Mouse (Mus musculus) cerebellum, adult 2 months (tissue): ENCODE data around the gene Shank2.

ENCODE experiments used
- CTCF ChIP-seq: fragments of 200-500 bp; IDR thresholded peaks from 2 replicates; pipeline ENCODE4 v1.5.1; 2011; ENCODE audit warnings: low read depth, mild to moderate bottlenecking, control low read depth, low read length, moderate library complexity, borderline replicate concordance; ENCODE audit not compliant: insufficient read depth
- POLR2A ChIP-seq: fragments of 200-500 bp; IDR thresholded peaks from 2 replicates; pipeline ENCODE4 v1.6.1; 2011; ENCODE audit warnings: low read length, control low read depth, borderline replicate concordance; ENCODE audit not compliant: insufficient read depth

DNA sequence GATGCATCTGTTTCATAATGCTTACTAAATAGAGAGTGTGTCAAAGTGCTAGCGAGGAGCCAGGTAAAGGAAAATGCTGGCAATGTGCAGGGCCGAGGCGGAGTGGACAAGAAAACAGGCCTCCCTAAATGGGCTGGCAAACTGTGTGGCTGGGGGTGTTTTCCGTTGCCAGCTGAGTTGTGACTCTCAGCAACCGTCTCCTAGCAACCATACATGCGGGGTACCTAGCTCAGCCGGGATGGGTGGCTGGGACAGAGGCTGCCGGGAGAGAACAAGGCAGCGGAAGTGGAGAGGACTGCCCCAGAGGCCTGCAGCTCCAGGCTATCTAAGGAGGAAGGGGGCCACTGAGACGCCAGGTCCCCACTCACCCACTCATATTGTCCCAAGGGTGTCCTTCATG, 315.1 kb downstream of the Shank2 start:
- TF ChIP-seq CTCF (no peak), POLR2A (no peak)
